Mouse (Mus musculus): ENCODE measurements around the gene Psma1. TPM values are rescaled to one million over a fixed set of nuclear protein-coding genes. Genes with fewer than 3 reads are reported as not detected.

Gene Psma1
- total RNA-seq, 2 experiments from 2014 or later: 112 to 123 TPM

- DNase-seq (ENCODE audit: extremely low spot score in 1 of 2, low spot score in 1 of 2): no peak
Measured at GRCm38 (mm10) chr7:114281671-114282070, 5.8 kb upstream of the Psma1 start.

GRCm38 (mm10) chr7:114275372-114276004 lies 430 bp downstream of the Psma1 start:
- no peak for DNase-seq (ENCODE audit: extremely low spot score in 1 of 2, low spot score in 1 of 2)

- DNase-seq (ENCODE audit: extremely low spot score in 1 of 2, low spot score in 1 of 2): no peak
Measured at GRCm38 (mm10) chr7:114268446-114268845, 7.5 kb downstream of the Psma1 start.

GRCm38 (mm10) chr7:114253885-114254833 lies 21.8 kb downstream of the Psma1 start, which contains the start of gene Copb1:
TSS of gene Copb1 (minus strand) at chr7:114254711.
- peak; percentile 77 to 79 for DNase-seq (ENCODE audit: extremely low spot score in 1 of 2, low spot score in 1 of 2)

GRCm38 (mm10) chr7:114251684-114252083 lies 24.2 kb downstream of the Psma1 start:
- DNase-seq (ENCODE audit: extremely low spot score in 1 of 2, low spot score in 1 of 2): no peak

GRCm38 (mm10) chr7:114233980-114234379 lies 41.9 kb downstream of the Psma1 start:
- DNase-seq (ENCODE audit: extremely low spot score in 1 of 2, low spot score in 1 of 2): no peak

GRCm38 (mm10) chr7:114232982-114233381 lies 42.9 kb downstream of the Psma1 start:
- DNase-seq (ENCODE audit: extremely low spot score in 1 of 2, low spot score in 1 of 2): no peak

- no peak for DNase-seq (ENCODE audit: extremely low spot score in 1 of 2, low spot score in 1 of 2)
Measured at GRCm38 (mm10) chr7:114231857-114232256, 44.1 kb downstream of the Psma1 start.

- DNase-seq (ENCODE audit: extremely low spot score in 1 of 2, low spot score in 1 of 2): no peak
Measured at GRCm38 (mm10) chr7:114226521-114226920, 49.4 kb downstream of the Psma1 start.

GRCm38 (mm10) chr7:114220433-114220832 lies 55.5 kb downstream of the Psma1 start:
- no peak for DNase-seq (ENCODE audit: extremely low spot score in 1 of 2, low spot score in 1 of 2)

- DNase-seq (ENCODE audit: extremely low spot score in 1 of 2, low spot score in 1 of 2): no peak
Measured at GRCm38 (mm10) chr7:114216908-114217307, 59.0 kb downstream of the Psma1 start.

Other genes with a start within 250 kb of the Psma1 start
- gene Rras2, start 158.3 kb downstream of the Psma1 start, total RNA-seq (2021): 10 to 100 TPM; 34.6 to 36.9 TPM
- gene Copb1, start 21.4 kb downstream of the Psma1 start, total RNA-seq (2021): 10 to 100 TPM; 60.3 to 60.4 TPM
- gene Pde3b, start 139.2 kb upstream of the Psma1 start, total RNA-seq (2021): 10 to 100 TPM in 1 of 2 experiments, 1 to 10 TPM in 1; 9.1 to 10.5 TPM